Mouse (Mus musculus): ENCODE data around the gene Galnt10. TPM values are rescaled to one million over a fixed set of nuclear protein-coding genes. Genes with fewer than 3 reads are reported as not detected.

Gene Galnt10
- total RNA-seq, 2 experiments from 2014 or later: 6.8 to 7.1 TPM

DNA sequence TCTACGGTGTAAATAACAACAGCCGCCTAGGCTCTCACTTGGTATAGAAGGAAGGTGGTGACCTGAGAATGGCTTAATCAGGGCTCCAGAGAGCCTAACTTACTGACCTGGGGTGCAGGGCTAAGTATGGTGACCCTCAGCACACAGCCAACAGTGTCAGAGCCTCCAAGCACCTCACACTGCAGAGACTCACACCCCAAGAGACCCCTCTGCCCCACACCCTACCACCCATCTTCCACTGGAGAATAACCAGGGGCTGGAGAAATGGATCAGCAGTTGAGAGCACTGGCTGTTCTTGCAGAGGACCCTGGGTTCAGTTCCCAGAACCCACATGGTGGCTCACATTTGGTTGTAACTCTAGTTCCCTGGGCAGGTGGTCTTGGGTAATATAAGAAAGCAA lies 12.2 kb upstream of the Galnt10 start:
- intact Hi-C loops (cut with DNase I): no loop called here
- DNase-seq (ENCODE audit: low spot score in 2 of 2): no peak

GRCm38 (mm10) chr11:57633975-57634585 lies 11.2 kb upstream of the Galnt10 start:
- intact Hi-C loops (cut with DNase I): no loop called here
- no peak for DNase-seq (ENCODE audit: low spot score in 2 of 2)

DNA sequence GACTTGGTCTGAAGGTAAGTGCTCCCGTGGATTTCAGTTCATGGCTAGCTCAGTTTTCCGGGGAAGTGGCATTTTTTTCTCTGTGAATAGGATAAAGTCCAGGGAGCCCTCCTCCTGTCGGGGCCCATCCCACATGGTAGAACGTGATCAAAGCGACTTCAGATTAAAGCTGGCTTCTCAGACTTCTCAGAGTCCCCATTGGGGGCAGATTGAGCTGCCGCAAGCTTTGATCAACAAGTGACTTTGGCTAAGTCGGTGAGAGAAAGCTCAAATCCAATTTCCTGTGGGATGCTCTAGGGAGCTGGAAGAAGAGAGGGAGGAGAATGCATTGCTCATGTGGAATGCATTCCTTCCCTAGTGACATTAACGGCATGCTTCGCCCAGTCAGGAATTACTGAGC lies 10.1 kb upstream of the Galnt10 start:
- intact Hi-C loops (cut with DNase I): no loop called here
- no peak for DNase-seq (ENCODE audit: low spot score in 2 of 2)

DNA sequence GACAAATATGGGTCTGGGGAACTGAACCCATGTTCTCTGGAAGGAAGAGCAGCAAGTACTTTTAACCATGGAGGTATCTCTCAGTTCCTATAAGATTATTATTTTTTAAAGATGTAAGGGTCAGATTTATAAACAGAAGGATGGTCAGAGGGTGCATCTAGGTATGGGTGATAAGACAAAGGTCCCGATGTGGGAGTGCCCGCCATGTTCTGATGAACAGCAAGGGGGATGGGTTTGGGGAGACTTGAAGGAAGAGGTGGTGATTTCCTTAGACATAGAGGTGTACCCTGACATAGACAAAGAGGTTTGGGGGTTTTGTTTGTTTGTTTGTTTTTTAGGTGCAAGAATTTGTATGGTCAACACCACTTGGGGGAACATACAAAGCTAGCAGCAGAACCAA lies 1.6 kb upstream of the Galnt10 start:
- intact Hi-C loops (cut with DNase I): no loop called here
- DNase-seq (ENCODE audit: low spot score in 2 of 2): no peak

GRCm38 (mm10) chr11:57644245-57645017 lies 811 bp upstream of the Galnt10 start:
- intact Hi-C loops (cut with DNase I): no loop called here

GRCm38 (mm10) chr11:57645847-57646246 lies 605 bp downstream of the Galnt10 start:
- intact Hi-C loops (cut with DNase I): no loop called here
- DNase-seq (ENCODE audit: low spot score in 2 of 2): no peak

More at GRCm38 (mm10) chr11:57644245-57645017, 811 bp upstream of the Galnt10 start:
- DNase-seq (ENCODE audit: low spot score in 2 of 2): peak in 1 of 2 experiments; percentile 24

GRCm38 (mm10) chr11:57646416-57646815 lies 1.2 kb downstream of the Galnt10 start:
- intact Hi-C loops (cut with DNase I): no loop called here
- DNase-seq (ENCODE audit: low spot score in 2 of 2): no peak

GRCm38 (mm10) chr11:57646940-57647339 lies 1.7 kb downstream of the Galnt10 start:
- DNase-seq (ENCODE audit: low spot score in 2 of 2): no peak
- intact Hi-C loops (cut with DNase I): no loop called here

DNA sequence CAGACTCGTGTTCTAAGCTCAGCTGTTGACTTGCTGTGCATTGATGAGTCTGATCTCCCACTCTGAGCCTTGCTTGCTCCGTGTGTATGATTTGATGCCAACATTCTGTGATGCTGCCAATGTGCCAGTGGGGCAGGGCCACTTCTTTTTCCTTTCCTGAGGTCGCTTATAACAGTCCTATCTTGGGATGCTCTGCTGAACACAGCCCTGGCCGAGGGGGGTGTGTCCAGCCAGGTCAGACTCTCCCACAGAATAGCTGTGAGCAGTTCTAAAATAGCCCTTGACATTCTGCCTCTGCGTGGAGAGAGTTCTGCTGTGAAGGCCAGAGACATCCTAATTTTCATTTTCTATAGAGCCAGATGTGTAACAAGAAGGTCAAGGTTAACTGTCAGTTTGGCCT lies 2.2 kb downstream of the Galnt10 start:
- intact Hi-C loops (cut with DNase I): no loop called here
- no peak for DNase-seq (ENCODE audit: low spot score in 2 of 2)

DNA sequence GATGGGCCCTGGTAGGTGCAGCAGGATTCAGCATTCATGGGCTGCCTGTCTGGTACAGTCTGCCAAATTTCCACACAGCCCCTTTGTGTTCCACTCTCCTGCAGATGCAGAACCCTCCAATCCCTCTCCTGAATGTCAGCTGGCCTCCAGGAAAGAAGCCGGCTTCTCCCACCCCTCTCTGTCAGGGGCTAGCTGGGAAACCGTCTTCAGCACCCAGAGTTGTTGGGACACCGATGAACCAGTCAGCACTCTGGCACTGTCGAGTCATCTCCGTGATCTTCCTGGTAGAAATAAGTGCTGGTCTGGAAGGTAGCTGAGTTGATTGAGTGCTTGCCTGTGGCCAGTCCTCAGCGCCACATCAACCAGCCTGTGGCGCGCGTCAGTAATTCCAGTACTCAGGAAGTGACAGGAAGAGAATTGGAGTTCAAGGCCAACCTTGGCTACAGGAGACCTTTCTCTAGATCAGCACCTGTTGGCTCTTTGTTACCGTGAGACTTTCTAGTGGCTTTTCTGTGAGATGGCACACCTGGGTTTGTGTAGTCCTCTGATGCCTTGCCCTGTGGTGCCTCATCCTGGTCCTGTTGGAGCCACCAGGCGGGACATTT lies 3.1 kb downstream of the Galnt10 start:
- DNase-seq (ENCODE audit: low spot score in 2 of 2): no peak
- intact Hi-C loops (cut with DNase I): no loop called here

- DNase-seq (ENCODE audit: low spot score in 2 of 2): no peak
- intact Hi-C loops (cut with DNase I): no loop called here
These were observed 4.0 kb downstream of the Galnt10 start for GRCm38 (mm10) chr11:57649269-57649668.

DNA sequence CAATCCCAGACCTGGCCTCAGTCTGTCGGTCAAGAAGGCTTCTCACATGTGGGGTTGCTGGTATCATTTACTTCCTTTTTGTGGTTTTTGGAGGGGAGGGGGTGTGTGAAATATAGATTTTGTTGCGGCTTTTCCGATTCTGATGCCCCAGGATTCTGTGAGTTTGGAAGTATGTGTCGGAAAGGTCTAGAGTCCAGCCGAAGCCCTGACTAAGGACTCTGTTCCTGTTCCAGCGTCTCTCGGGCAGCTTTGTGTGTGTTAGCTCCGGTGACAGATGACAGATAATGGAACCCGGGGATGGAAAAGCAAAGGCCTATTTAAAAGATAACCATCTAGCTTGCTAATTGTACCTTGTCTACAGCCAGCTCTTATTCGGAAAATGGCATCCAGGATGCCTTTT lies 4.4 kb downstream of the Galnt10 start:
- intact Hi-C loops (cut with DNase I): loop anchor here (5.0 kb wide), 1 partner anchor 102 kb away; no protein-coding TSS in a partner anchor
- DNase-seq (ENCODE audit: low spot score in 2 of 2): no peak

DNA sequence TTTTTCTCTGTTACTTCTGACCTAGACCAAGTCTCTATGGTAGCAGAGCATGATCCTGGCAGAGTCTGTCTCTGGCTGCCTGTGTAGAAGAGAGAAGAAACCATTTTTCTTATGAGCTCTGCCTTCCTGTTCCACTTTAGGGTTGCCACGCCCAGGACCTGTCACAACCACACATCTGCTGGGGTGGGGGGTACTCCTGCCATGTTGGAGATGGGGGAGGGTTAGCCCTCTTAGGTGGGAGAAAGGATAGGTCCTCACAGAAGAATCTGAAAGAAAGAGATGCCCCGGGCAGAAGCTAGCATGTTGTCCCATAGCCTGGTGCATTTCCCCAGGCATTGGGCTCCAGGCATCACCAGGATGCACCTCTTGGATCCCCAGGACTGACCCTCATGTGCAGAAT lies 5.6 kb downstream of the Galnt10 start:
- no peak for DNase-seq (ENCODE audit: low spot score in 2 of 2)
- intact Hi-C loops (cut with DNase I): loop anchor here (5.0 kb wide), 1 partner anchor 104 kb away; no protein-coding TSS in a partner anchor

GRCm38 (mm10) chr11:57651281-57651810 lies 6.1 kb downstream of the Galnt10 start:
- DNase-seq (ENCODE audit: low spot score in 2 of 2): peak; percentile 58 to 87
- intact Hi-C loops (cut with DNase I): loop anchor here (5.0 kb wide), 1 partner anchor 104 kb away; no protein-coding TSS in a partner anchor

DNA sequence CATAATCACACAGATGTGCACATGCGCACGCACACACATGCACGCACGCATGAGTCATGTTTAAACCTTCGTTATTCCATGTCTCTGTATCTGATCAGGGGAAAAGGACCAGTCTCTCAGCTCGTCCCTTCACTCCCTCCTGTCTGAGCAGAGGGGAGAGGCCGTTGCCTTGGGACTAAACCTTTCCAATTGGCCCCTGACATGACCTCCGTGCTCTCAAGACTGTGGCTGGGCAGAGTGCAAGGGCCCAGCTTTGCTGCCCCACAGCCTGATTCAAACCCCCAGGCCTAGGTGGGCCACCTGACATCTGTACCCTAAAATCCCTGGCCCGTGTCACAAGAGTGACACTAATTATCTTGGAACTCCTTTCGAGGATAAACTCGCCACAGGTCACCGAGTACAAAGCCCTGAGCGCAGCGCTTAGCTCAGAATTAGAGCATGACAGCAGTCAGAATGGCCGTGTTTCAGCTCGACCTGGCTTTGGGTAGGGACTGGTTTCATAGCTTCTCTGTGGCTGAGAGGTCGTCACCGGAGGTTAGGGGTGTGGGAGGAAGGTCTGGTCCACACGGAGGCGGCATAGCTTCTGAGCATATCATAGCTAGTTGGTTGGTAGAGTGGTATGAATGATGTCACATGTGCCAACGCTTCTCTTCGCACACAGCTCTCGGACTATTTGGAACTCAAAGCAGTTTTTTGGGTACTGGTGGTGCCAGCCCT lies 7.1 kb downstream of the Galnt10 start:
- intact Hi-C loops (cut with DNase I): loop anchor here (5.0 kb wide), 1 partner anchor 105 kb away; no protein-coding TSS in a partner anchor
- DNase-seq (ENCODE audit: low spot score in 2 of 2): no peak

GRCm38 (mm10) chr11:57652923-57653660 lies 7.8 kb downstream of the Galnt10 start:
- intact Hi-C loops (cut with DNase I): loop anchor here (5.0 kb wide), 1 partner anchor 106 kb away; no protein-coding TSS in a partner anchor
- DNase-seq (ENCODE audit: low spot score in 2 of 2): no peak

DNA sequence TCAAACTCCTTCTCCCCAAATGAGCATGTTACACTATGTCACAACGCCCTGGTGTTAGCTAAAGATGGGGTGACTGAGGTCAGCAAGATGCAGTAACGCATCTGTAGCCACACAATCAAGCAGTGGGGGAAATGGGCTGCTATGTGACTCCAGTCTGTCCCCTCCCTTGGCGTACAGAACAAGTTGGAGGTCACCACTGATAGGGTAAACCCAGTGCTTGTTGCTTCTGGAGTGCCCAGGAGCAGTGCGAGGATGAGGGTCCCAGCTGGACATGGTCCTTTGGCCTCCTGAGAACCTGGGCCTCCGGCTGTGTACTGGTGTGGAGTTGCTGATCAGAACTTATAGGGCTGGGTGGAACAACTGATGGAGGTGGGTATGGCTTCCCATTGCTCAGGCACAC lies 8.6 kb downstream of the Galnt10 start:
- intact Hi-C loops (cut with DNase I): loop anchor here (5.0 kb wide), 1 partner anchor 106 kb away; no protein-coding TSS in a partner anchor
- DNase-seq (ENCODE audit: low spot score in 2 of 2): no peak

DNA sequence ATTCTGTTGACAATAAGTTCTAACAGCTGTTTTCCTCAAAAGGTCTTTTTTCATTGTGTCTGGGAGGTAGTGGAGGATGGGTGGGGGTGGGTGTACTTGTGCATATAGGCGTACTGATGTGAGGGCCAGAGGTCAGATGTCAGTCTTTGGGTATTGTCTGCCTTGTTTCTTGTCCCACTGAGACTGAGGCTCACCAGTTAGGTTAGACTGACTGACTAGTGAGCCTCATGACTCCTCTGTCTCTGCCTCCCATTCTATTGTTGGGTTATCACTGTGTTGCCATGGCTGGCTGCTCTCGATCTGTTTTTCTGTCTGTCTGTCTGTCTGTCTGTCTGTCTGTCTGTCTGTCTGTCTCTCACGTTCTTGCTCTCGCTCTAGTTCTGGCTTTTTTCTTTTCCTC lies 9.1 kb downstream of the Galnt10 start:
- intact Hi-C loops (cut with DNase I): loop anchor here (5.0 kb wide), 1 partner anchor 107 kb away; no protein-coding TSS in a partner anchor
- DNase-seq (ENCODE audit: low spot score in 2 of 2): no peak

- DNase-seq (ENCODE audit: low spot score in 2 of 2): no peak
- intact Hi-C loops (cut with DNase I): loop anchor here (5.0 kb wide), 1 partner anchor 108 kb away; no protein-coding TSS in a partner anchor
These were observed 9.7 kb downstream of the Galnt10 start for GRCm38 (mm10) chr11:57654977-57655397.
